Comparison of ENCODE assay signal across 17 mouse cellular contexts in the genomic region with DNA sequence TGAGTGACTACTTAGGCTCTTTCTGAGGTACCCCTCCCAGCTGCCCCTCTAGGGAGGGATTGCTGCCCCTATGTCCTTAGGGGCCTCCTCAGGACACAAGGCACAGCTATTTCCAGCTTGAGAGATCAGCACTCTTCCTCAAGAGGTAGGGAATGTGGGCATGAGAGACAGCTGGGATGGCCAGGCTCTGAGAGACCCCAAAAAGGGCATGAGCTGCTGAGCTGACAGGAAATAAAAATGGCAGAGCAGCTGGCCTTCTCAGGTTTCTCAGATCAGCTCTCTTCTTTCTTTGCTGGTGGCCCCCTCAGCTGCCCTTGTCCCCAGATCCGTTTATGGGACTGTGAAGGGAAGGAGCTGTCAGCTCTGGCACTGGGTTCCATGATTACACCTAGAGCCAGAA.
DNase-seq lines count a peak whose midpoint lies in the region; ATAC-seq and TF ChIP-seq lines count a peak whose summit lies in the region.
"Had no signal": no experiment of that assay in that cellular context is flagged by ENCODE, and none has a peak within 500 bp of the region (broad histone marks: within the 10 kb centered on the region; RNA-seq: fewer than 3 reads in every experiment).

No protein-coding gene starts in this region.

- no peaks in the 10 kb centered on the region for H3K4me1 ChIP-seq in hindbrain, embryonic 12.5 days
- no peaks in the 10 kb centered on the region for H3K4me1 ChIP-seq in hindbrain, embryonic 11.5 days (replicated peaks; ENCODE audit: control insufficient read depth, insufficient read depth, low read length)
- peaks cover 18% of the 10 kb centered on the region for H3K4me1 ChIP-seq in embryonic facial prominence, embryonic 15.5 days
- H3K4me1 ChIP-seq in midbrain, embryonic 14.5 days (ENCODE audit: control insufficient read depth, insufficient read depth, low read length): no peaks in the 10 kb centered on the region
- H3K4me1 ChIP-seq: liver, embryonic 13.5 days had no signal

- no peaks in the 10 kb centered on the region for H3K36me3 ChIP-seq in hindbrain, embryonic 12.5 days
- H3K36me3 ChIP-seq in hindbrain, embryonic 11.5 days (ENCODE audit: control insufficient read depth, insufficient read depth, low read length): no peaks in the 10 kb centered on the region
- no peaks in the 10 kb centered on the region for H3K36me3 ChIP-seq in embryonic facial prominence, embryonic 15.5 days
- H3K36me3 ChIP-seq in myocyte (ENCODE audit: control insufficient read depth, insufficient read depth): no peaks in the 10 kb centered on the region
- H3K36me3 ChIP-seq in midbrain, embryonic 14.5 days (ENCODE audit: control insufficient read depth, insufficient read depth, low read length): no peaks in the 10 kb centered on the region
- H3K36me3 ChIP-seq: embryonic facial prominence, embryonic 12.5 days; hindbrain, embryonic 13.5 days; liver, embryonic 13.5 days; lung, embryonic 15.5 days had no signal

- H3ac ChIP-seq in myocyte (ENCODE audit: control insufficient read depth, insufficient read length): no peak overlapping the region

- no peak overlapping the region for H3K9ac ChIP-seq in hindbrain, embryonic 12.5 days
- H3K9ac ChIP-seq in hindbrain, embryonic 11.5 days (ENCODE audit: low read depth, low read length): no peak overlapping the region
- no peak overlapping the region for H3K9ac ChIP-seq in embryonic facial prominence, embryonic 15.5 days
- no peak overlapping the region for H3K9ac ChIP-seq in midbrain, embryonic 14.5 days (replicated peaks; ENCODE audit: low read length)
- H3K9ac ChIP-seq: embryonic facial prominence, embryonic 12.5 days; forebrain, postnatal 0 days; hindbrain, embryonic 13.5 days; liver, embryonic 13.5 days; lung, embryonic 15.5 days had no signal

- intact Hi-C loops in gastrocnemius, postnatal 14 days (cut with DNase I; ENCODE audit: low total_unique reads): no loop called here

- DNase-seq in hindbrain, embryonic 11.5 days (ENCODE audit: low spot score): no peak
- DNase-seq in gastrocnemius, postnatal 14 days: peak; percentile 59
- no peak for DNase-seq in frontal cortex, postnatal 14 days (ENCODE audit: low spot score in 2 of 2)
- no peak for DNase-seq in midbrain, embryonic 14.5 days
- DNase-seq: forebrain, postnatal 0 days; kidney, adult 8-10 months; kidney, postnatal 25 days; liver, embryonic 13.5 days; thymus, adult 2 months had no signal

- no peak overlapping the region for H3K4me3 ChIP-seq in hindbrain, embryonic 12.5 days
- no peak overlapping the region for H3K4me3 ChIP-seq in hindbrain, embryonic 11.5 days (ENCODE audit: low read depth, low read length)
- H3K4me3 ChIP-seq in embryonic facial prominence, embryonic 15.5 days (replicated peaks): no peak overlapping the region
- no peak overlapping the region for H3K4me3 ChIP-seq in myocyte
- no peak overlapping the region for H3K4me3 ChIP-seq in midbrain, embryonic 14.5 days (replicated peaks; ENCODE audit: low read depth, low read length)
- H3K4me3 ChIP-seq: embryonic facial prominence, embryonic 12.5 days; hindbrain, embryonic 13.5 days; liver, embryonic 13.5 days; lung, embryonic 15.5 days had no signal

- H3K27me3 ChIP-seq in hindbrain, embryonic 12.5 days: no peaks in the 10 kb centered on the region; the same call in 1 of the 2 replicates
- no peaks in the 10 kb centered on the region for H3K27me3 ChIP-seq in hindbrain, embryonic 11.5 days (ENCODE audit: control insufficient read depth, insufficient read depth, low read length)
- H3K27me3 ChIP-seq in embryonic facial prominence, embryonic 15.5 days: no peaks in the 10 kb centered on the region
- no peaks in the 10 kb centered on the region for H3K27me3 ChIP-seq in myocyte (ENCODE audit: control insufficient read depth, insufficient read depth, insufficient read length)
- H3K27me3 ChIP-seq in midbrain, embryonic 14.5 days (ENCODE audit: control insufficient read depth, insufficient read depth, low read length): no peaks in the 10 kb centered on the region
- H3K27me3 ChIP-seq: embryonic facial prominence, embryonic 12.5 days; liver, embryonic 13.5 days; lung, embryonic 15.5 days had no signal

- no peak for ATAC-seq in hindbrain, embryonic 12.5 days (ENCODE audit: low FRiP score)
- no peak for ATAC-seq in hindbrain, embryonic 11.5 days (ENCODE audit: low FRiP score)
- 0 out of 2 replicates have a peak, but pooled peaks have one; percentile 17 for ATAC-seq in embryonic facial prominence, embryonic 15.5 days (ENCODE audit: insufficient number of reproducible peaks, low FRiP score, low TSS enrichment, low read depth)
- no peak for ATAC-seq in midbrain, embryonic 14.5 days (ENCODE audit: low FRiP score, low TSS enrichment)
- ATAC-seq: forebrain, postnatal 0 days had no signal

- TF ChIP-seq POLR2A in myocyte (IDR thresholded peaks at IDR 0.05; ENCODE audit: insufficient read length, low read depth): peak; percentile 27

- H3K4me2 ChIP-seq in hindbrain, embryonic 12.5 days (replicated peaks): no peak overlapping the region
- H3K4me2 ChIP-seq in hindbrain, embryonic 11.5 days (replicated peaks; ENCODE audit: low read depth, low read length): no peak overlapping the region
- H3K4me2 ChIP-seq in embryonic facial prominence, embryonic 15.5 days (replicated peaks): no peak overlapping the region
- H3K4me2 ChIP-seq in myocyte (ENCODE audit: low read depth): peak overlapping the region; percentile 38
- H3K4me2 ChIP-seq in midbrain, embryonic 14.5 days (ENCODE audit: low read length): no peak overlapping the region
- H3K4me2 ChIP-seq: embryonic facial prominence, embryonic 12.5 days; hindbrain, embryonic 13.5 days; liver, embryonic 13.5 days; lung, embryonic 15.5 days; midbrain, embryonic 11.5 days had no signal

- H3K79me2 ChIP-seq in myocyte (ENCODE audit: control insufficient read depth, insufficient read depth): no peaks in the 10 kb centered on the region

- WGBS in hindbrain, embryonic 12.5 days: 64% methylated on average over 1 of the region's 1 CpGs
- 60% methylated on average over 1 of the region's 1 CpGs for WGBS in hindbrain, embryonic 11.5 days
- 7% methylated on average over 1 of the region's 1 CpGs for WGBS in embryonic facial prominence, embryonic 15.5 days
- WGBS in midbrain, embryonic 14.5 days: 69% methylated on average over 1 of the region's 1 CpGs

- H3K27ac ChIP-seq in hindbrain, embryonic 12.5 days: peak overlapping the region; percentile 30; the same call in 1 of the 2 replicates
- H3K27ac ChIP-seq in hindbrain, embryonic 11.5 days (ENCODE audit: low read depth, low read length): no peak overlapping the region
- H3K27ac ChIP-seq in embryonic facial prominence, embryonic 15.5 days (replicated peaks): peak overlapping the region; percentile 71; the same call in 1 of the 2 replicates
- no peak overlapping the region for H3K27ac ChIP-seq in midbrain, embryonic 14.5 days (replicated peaks; ENCODE audit: low read depth, low read length)
- H3K27ac ChIP-seq: hindbrain, embryonic 13.5 days; liver, embryonic 13.5 days; lung, embryonic 15.5 days; macrophage had no signal

- no peaks in the 10 kb centered on the region for H3K9me3 ChIP-seq in hindbrain, embryonic 12.5 days (replicated peaks)
- H3K9me3 ChIP-seq in hindbrain, embryonic 11.5 days (ENCODE audit: control insufficient read depth, low read length): no peaks in the 10 kb centered on the region
- no peaks in the 10 kb centered on the region for H3K9me3 ChIP-seq in embryonic facial prominence, embryonic 15.5 days (replicated peaks)
- H3K9me3 ChIP-seq in midbrain, embryonic 14.5 days (ENCODE audit: control insufficient read depth, low read length): no peaks in the 10 kb centered on the region
- H3K9me3 ChIP-seq: embryonic facial prominence, embryonic 12.5 days; hindbrain, embryonic 13.5 days; liver, embryonic 13.5 days; lung, embryonic 15.5 days had no signal

TF ChIP-seq in myocyte, 11 proteins besides CTCF, POLR2A, EP300 and RAD21:
- TF ChIP-seq REST (IDR thresholded peaks at IDR 0.05; ENCODE audit: insufficient read depth, insufficient read length) (no peak), TCF3 (IDR thresholded peaks at IDR 0.05; ENCODE audit: insufficient read length, low read depth) (no peak), MYOD1 (IDR thresholded peaks at IDR 0.05; ENCODE audit: control insufficient read depth in 1 of 3, insufficient read length in 2 of 3, low read depth in 2 of 3) (peak; percentile 80 to 91 (median 81)), MAX (IDR thresholded peaks at IDR 0.05; ENCODE audit: low read depth) (no peak), MYOG (IDR thresholded peaks at IDR 0.05; ENCODE audit: control insufficient read depth in 1 of 3, insufficient read depth in 1 of 3, insufficient read length in 2 of 3, low read depth in 2 of 3) (peak; percentile 4 to 97 (median 92)), TCF12 (IDR thresholded peaks at IDR 0.05; ENCODE audit: insufficient read depth, poor library complexity, severe bottlenecking) (peak; percentile 92), CEBPB (IDR thresholded peaks at IDR 0.05; ENCODE audit: insufficient read depth, poor library complexity, severe bottlenecking) (no peak), SRF (IDR thresholded peaks at IDR 0.05; ENCODE audit: control insufficient read depth, insufficient read length, low read depth) (peak; percentile 88), USF1 (IDR thresholded peaks at IDR 0.05; ENCODE audit: low read depth) (no peak), POLR2AphosphoS2 (IDR thresholded peaks at IDR 0.05; ENCODE audit: insufficient read length, low read depth) (no peak), E2F4 (IDR thresholded peaks at IDR 0.05; ENCODE audit: insufficient read depth) (no peak)
TF ChIP-seq in myocyte: peak in this region for 4.

Comparison
In these comparisons a context has a peak if more than half of its experiments do, and no peak if none do; other contexts are left out.
1. H3K27ac ChIP-seq: peak in hindbrain, embryonic 12.5 days (single experiment) and embryonic facial prominence, embryonic 15.5 days (single experiment); none in hindbrain, embryonic 11.5 days (single experiment) and midbrain, embryonic 14.5 days (single experiment).